Mouse (Mus musculus) heart, embryonic 15.5 days (tissue): ENCODE data around the gene Btn2a2. TPM values are rescaled to one million over a fixed set of nuclear protein-coding genes. Genes with fewer than 3 reads are reported as not detected.

Experiments
- ATAC-seq: fragments of 200-750 bp; cut with Nextera tagmentation; replicated peaks from 2 replicates; pipeline ENCODE4 v1.8.0; 2017; ENCODE audit warnings: low read depth, moderate TSS enrichment; ENCODE audit not compliant: insufficient number of reproducible peaks, insufficient read depth, low FRiP score
- H3K27ac ChIP-seq: fragments of 300-500 bp; sonication (generic); 2 replicates; pipeline ENCODE4 v1.5.1; 2015; ENCODE audit warnings: mild to moderate bottlenecking, inconsistent platforms
- H3K27me3 ChIP-seq: fragments of 300-500 bp; sonication (generic); 2 replicates; pipeline ENCODE4 v1.6.1; 2015; ENCODE audit warnings: inconsistent platforms
- H3K36me3 ChIP-seq: fragments of 300-500 bp; sonication (generic); 2 replicates; pipeline ENCODE4 v1.6.1; 2015; ENCODE audit warnings: mild to moderate bottlenecking, inconsistent platforms
- H3K4me1 ChIP-seq: fragments of 300-500 bp; sonication (generic); replicated peaks from 2 replicates; pipeline ENCODE4 v1.6.1; 2015; ENCODE audit warnings: inconsistent platforms
- H3K4me2 ChIP-seq: fragments of 300-500 bp; sonication (generic); 2 replicates; pipeline ENCODE4 v1.6.1; 2015; ENCODE audit warnings: inconsistent platforms, mild to moderate bottlenecking, moderate library complexity
- H3K4me3 ChIP-seq: fragments of 300-500 bp; sonication (generic); 2 replicates; pipeline ENCODE4 v1.5.1; 2015; ENCODE audit warnings: mild to moderate bottlenecking, inconsistent platforms
- H3K9ac ChIP-seq: fragments of 300-500 bp; sonication (generic); 2 replicates; pipeline ENCODE4 v1.6.1; 2015; ENCODE audit warnings: mild to moderate bottlenecking, inconsistent platforms
- H3K9me3 ChIP-seq: fragments of 300-500 bp; sonication (generic); replicated peaks from 2 replicates; pipeline ENCODE4 v1.6.1; 2016; ENCODE audit warnings: inconsistent platforms
- WGBS: fragments of 180-500 bp; shearing (Covaris S2); methylation state at CpG from one replicate; pipeline ENCODE4 v1.1.7; 2015; ENCODE audit warnings: mixed read lengths; 5-methylcytosine and 5-hydroxymethylcytosine counted together
- polyA plus RNA-seq: library from polyadenylated mRNA; unstranded; fragments of >200 nt; fragmentation: Nextera tagmentation; extraction: Ambion mirVana; gene quantifications from 2 replicates; pipeline ENCODE4 v1.2.1, GENCODE M21; 2015

Btn2a2 gene
- polyA plus RNA-seq, 1 experiment from 2014 or later: 0.31 TPM

DNA sequence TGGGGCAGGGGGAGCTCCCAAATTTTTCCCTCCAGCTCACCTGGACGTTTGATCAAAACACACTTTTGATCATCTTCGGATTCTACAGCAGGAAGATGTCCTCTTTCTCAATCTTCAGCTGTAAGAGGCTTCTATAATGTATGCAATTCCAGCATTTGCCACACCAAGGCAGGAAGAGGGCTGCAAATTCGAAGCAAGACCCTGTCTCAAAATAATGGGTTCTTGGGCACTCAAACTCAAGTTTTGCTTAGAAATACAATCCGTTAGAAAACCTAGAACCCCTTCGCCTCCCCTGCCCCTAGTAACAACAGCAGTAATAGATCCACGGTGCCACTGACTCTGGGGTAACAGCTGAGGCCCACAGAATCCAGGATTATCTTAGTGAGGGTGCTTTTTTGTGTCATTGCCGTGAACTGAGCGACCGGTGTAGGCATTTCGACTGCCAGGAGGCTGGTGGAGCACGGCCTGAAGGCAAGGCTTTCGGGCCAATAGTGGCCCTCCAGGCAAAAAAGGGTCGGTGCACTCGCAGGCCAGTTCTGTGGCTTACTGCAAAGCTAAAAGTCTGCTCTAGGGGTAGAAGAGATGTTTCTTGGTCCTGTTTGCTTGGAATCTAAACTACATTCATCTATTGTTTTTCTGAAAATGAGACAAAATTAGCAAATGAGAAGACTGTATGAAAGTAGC, 17.1 kb upstream of the Btn2a2 start:
- H3K36me3 ChIP-seq: no peaks in the 10 kb centered on the region
- H3K4me1 ChIP-seq: peaks cover 29% of the 10 kb centered on the region
- no peak overlapping the region for H3K9ac ChIP-seq
- no peaks in the 10 kb centered on the region for H3K9me3 ChIP-seq
- ATAC-seq: no peak
- peak overlapping the region; percentile 51; the same call in 1 of the 2 replicates for H3K27ac ChIP-seq
- H3K4me3 ChIP-seq: peak overlapping the region; percentile 36
- 10% methylated on average over 14 of the region's 14 CpGs for WGBS
- no peaks in the 10 kb centered on the region for H3K27me3 ChIP-seq
- peak overlapping the region; percentile 62 for H3K4me2 ChIP-seq

DNA sequence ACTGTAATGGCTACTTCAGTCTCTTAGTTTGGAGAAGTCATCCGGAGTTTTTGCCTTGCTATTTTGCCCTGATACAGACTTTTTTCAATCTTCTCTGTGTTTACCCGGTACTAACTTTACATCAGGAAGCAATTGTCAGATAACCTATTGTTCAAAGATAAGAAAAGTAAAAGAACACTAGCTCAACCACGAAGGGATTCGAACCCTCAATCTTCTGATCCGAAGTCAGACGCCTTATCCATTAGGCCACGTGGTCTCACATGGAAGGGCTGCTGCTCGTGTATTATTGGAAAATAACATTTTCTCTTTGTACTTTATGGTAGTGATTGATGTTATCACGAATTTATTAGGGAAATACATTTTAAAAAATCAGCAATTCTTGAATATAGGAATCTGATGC, 15.1 kb upstream of the Btn2a2 start:
- Histone ChIP-seq H3K4me2 (no peak overlapping the region), H3K27ac (no peak overlapping the region), H3K9me3 (no peaks in the 10 kb centered on the region), H3K9ac (no peak overlapping the region), H3K27me3 (no peaks in the 10 kb centered on the region), H3K36me3 (no peaks in the 10 kb centered on the region), H3K4me1 (peaks cover 27% of the 10 kb centered on the region), H3K4me3 (no peak overlapping the region)
- no peak for ATAC-seq
- WGBS: 5% methylated on average over 9 of the region's 9 CpGs

DNA sequence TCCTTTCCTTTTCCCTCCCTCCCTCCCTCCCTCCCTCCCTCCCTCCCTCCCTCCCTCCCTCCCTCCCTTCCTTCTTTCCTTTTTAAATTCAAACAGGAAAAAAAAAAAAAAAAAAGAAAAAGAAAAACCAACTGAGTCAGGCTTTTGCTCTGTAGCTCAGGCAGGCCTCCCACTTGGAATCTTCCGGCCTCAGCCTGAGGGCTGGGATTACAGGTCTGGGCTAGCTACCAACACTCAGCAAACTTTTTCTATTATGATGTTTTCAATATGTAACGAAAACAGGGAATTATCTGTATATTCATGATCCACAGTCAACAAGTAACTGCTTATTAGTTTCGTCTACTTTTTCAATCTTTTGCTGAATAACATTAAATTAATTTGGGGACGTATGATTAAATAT, 14.3 kb upstream of the Btn2a2 start:
- no peaks in the 10 kb centered on the region for H3K9me3 ChIP-seq
- no peak overlapping the region for H3K27ac ChIP-seq
- no peak overlapping the region for H3K4me3 ChIP-seq
- H3K27me3 ChIP-seq: no peaks in the 10 kb centered on the region
- peaks cover 28% of the 10 kb centered on the region for H3K4me1 ChIP-seq
- no peaks in the 10 kb centered on the region for H3K36me3 ChIP-seq
- 65% methylated on average over 4 of the region's 4 CpGs for WGBS
- H3K4me2 ChIP-seq: no peak overlapping the region
- no peak overlapping the region for H3K9ac ChIP-seq
- ATAC-seq: no peak

DNA sequence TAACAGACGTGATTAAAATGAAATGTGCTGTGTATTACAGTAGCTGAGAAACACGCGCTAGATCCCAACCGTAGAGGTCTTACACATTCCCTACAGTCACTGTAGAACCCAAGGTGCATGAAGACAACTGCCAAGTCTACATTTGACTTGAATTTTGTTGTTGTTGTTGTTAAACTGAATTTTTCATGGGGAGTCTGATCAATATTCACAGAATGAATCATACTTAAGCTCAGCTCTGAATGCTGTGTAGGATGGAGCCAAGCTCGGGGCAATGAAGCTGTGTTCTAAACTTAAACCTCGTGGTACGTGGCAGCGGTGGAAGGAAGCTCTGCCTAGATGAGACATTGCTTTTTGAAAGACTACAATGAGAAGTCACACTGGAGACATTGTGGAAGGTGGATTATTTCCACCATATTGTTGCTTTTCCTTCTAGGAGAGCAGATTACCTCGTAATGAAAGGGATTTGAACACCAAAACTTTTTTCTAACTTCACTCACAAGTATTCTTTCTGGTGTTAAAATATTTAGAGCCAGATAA, 13.4 kb upstream of the Btn2a2 start:
- Histone ChIP-seq H3K4me3 (no peak overlapping the region; the same call in 1 of the 2 replicates), H3K4me1 (peaks cover 28% of the 10 kb centered on the region), H3K9me3 (no peaks in the 10 kb centered on the region), H3K27me3 (no peaks in the 10 kb centered on the region), H3K27ac (no peak overlapping the region), H3K36me3 (no peaks in the 10 kb centered on the region), H3K4me2 (peak overlapping the region; percentile 44), H3K9ac (no peak overlapping the region)
- 37% methylated on average over 9 of the region's 9 CpGs for WGBS
- no peak for ATAC-seq

DNA sequence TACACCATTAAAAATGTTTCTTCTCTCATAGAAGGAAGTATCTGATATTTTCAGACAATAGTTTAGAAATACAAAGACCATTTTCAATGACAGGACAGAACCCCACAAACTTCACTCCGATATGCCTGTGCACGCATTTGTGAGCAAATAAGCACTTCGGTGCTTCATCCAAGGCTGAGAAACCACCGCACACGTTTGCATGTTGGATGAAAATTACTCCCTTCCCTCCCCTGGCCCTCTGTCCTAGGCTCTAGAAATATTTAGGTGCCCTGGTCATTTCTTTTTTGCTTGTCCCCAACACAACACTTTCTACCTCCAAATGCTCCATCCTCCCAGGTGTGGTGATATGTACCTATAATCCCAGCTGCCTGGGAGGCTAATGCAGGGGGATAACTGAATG, 12.9 kb upstream of the Btn2a2 start:
- Histone ChIP-seq H3K9me3 (no peaks in the 10 kb centered on the region), H3K9ac (no peak overlapping the region), H3K4me1 (peaks cover 26% of the 10 kb centered on the region), H3K27me3 (no peaks in the 10 kb centered on the region), H3K4me2 (peak overlapping the region; percentile 44), H3K4me3 (peak overlapping the region; percentile 19; the same call in 1 of the 2 replicates), H3K27ac (no peak overlapping the region), H3K36me3 (no peaks in the 10 kb centered on the region)
- no peak for ATAC-seq
- WGBS: 24% methylated on average over 5 of the region's 5 CpGs

DNA sequence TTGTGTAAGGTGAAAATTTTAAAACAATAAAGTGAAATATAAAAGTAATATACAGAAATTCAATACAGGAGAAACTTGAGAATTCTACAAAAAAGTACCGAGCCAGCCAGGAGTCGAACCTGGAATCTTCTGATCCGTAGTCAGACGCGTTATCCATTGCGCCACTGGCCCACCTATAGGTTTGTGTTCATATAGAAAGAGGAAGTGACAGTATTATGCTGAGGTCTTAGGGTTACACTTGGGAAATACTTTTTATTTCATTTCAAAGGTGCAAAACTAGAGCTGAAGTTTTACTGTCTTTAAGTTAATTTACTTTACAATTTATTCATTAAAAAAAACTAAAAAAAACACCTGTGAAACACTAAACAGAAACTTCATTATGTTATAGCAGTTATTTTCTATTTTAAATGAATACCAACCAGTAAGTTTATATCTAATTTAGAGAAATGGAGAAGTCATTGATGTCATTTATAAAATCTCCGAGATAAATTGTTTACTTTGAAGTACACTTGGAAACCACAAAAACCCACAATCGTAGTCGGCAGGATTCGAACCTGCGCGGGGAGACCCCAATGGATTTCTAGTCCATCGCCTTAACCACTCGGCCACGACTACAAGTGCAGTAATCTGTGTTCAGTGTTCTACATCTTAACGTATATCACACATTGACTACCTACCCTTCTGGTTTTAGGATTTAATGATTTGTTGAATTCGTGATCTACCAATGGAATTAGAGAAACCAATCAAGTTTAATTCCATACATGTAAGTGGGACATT, 12.0 kb upstream of the Btn2a2 start:
- 7% methylated on average over 17 of the region's 17 CpGs for WGBS
- H3K9ac ChIP-seq: no peak overlapping the region
- peak overlapping the region; percentile 14; the same call in 1 of the 2 replicates for H3K4me2 ChIP-seq
- H3K9me3 ChIP-seq: no peaks in the 10 kb centered on the region
- H3K4me3 ChIP-seq: no peak overlapping the region
- ATAC-seq: no peak
- H3K4me1 ChIP-seq: peaks cover 20% of the 10 kb centered on the region
- H3K27ac ChIP-seq: no peak overlapping the region
- no peaks in the 10 kb centered on the region for H3K36me3 ChIP-seq
- no peaks in the 10 kb centered on the region for H3K27me3 ChIP-seq

DNA sequence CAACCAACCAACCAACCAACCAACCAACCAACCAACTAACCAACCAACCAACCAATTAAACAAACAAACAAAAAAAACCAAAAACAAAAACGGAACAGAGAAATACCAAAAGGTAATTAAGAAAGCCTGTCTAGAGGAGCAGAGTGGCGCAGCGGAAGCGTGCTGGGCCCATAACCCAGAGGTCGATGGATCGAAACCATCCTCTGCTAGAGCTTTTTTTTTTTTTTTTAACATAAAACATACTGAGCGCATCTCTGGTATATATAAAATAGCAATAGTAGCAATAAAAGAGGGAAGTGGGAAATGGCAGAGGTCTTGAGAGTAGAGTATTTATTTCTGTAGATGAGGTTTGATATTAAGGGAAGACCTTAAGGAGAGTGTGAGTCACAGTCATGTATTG, 11.3 kb upstream of the Btn2a2 start:
- no peaks in the 10 kb centered on the region for H3K9me3 ChIP-seq
- 26% methylated on average over 7 of the region's 7 CpGs for WGBS
- no peak overlapping the region for H3K4me2 ChIP-seq
- no peak overlapping the region for H3K9ac ChIP-seq
- peaks cover 14% of the 10 kb centered on the region for H3K4me1 ChIP-seq
- H3K36me3 ChIP-seq: no peaks in the 10 kb centered on the region
- no peak for ATAC-seq
- H3K27me3 ChIP-seq: no peaks in the 10 kb centered on the region
- H3K4me3 ChIP-seq: no peak overlapping the region
- no peak overlapping the region for H3K27ac ChIP-seq

DNA sequence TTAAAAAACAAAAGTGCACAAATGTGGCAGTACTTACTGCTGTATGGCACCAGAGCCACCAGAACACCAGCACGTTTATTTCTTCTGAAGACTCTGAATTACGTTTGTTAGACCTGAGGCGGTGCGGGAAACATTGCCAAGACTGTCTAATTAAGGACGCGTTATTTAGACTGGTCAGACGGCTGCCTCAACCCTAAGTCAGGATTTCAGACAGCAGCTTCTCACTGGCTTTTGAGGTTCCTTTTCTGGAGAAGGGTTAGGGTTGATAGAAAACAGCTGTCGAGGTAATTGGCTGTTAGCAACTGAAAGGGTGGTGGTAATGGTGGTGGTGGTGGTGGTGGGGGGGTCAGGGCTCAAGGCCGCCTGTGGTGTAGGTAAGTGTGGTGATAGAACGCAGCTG, 10.0 kb upstream of the Btn2a2 start:
- Histone ChIP-seq H3K4me2 (peak overlapping the region; percentile 58), H3K4me1 (peaks cover 14% of the 10 kb centered on the region; the same call in 1 of the 2 replicates), H3K27ac (no peak overlapping the region), H3K36me3 (no peaks in the 10 kb centered on the region), H3K9ac (no peak overlapping the region), H3K27me3 (no peaks in the 10 kb centered on the region), H3K9me3 (no peaks in the 10 kb centered on the region), H3K4me3 (peak overlapping the region; percentile 42)
- WGBS: 8% methylated on average over 10 of the region's 10 CpGs
- ATAC-seq: no peak

DNA sequence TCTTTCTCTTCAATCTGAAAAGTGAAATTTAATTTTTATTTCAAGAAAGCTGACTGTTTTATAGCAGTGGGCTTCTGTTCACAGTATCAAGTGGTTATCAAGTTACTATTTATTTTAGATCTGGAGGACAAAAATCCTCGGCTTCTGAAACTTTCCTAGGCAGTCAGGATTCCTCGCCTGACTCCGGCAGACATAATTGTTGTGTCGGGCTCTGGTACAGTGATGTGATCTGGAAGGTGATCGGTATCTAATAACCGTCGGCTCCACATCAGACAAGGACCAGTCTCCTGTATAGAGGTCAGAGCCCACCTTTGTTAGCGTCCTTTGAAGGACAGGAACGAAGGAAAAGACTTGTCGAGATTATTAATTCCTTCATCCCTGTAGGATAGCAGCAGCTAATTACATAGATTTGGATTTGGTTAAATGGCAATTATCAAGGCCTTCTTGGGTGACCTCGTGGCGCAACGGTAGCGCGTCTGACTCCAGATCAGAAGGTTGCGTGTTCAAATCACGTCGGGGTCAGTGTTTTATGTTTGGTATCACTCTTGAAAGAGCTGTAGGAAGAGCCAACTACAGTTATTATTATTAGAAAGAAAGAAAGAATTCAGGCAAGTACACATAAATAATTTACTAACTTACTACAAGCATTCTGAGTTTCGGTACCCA, 9.1 kb upstream of the Btn2a2 start:
- H3K27ac ChIP-seq: no peak overlapping the region
- H3K4me1 ChIP-seq: peaks cover 16% of the 10 kb centered on the region; the same call in 1 of the 2 replicates
- H3K9ac ChIP-seq: no peak overlapping the region
- H3K4me2 ChIP-seq: peak overlapping the region; percentile 58
- H3K4me3 ChIP-seq: peak overlapping the region; percentile 42
- H3K9me3 ChIP-seq: no peaks in the 10 kb centered on the region
- 11% methylated on average over 19 of the region's 19 CpGs for WGBS
- H3K36me3 ChIP-seq: no peaks in the 10 kb centered on the region
- no peaks in the 10 kb centered on the region for H3K27me3 ChIP-seq
- ATAC-seq: no peak

DNA sequence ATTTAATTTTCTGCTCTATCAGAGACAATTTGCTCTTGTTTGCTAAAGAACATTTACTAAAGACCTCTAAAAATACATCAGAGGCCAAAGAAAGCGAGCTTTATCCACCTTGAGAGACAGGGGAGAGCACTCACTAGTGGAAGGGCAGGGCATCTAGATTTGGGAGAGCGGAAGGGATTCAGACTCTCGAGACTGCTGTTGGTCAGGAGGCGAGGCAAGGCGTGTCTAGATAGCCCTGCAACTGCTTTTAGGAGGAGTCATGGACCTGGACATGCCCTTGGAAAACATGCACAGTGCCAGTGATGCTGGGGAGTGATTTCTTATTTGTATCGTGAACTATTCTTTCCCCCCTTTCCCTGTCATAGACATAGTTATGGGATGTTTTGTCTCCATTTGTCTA, 6.9 kb upstream of the Btn2a2 start:
- no peak overlapping the region for H3K4me3 ChIP-seq
- H3K27ac ChIP-seq: no peak overlapping the region
- no peaks in the 10 kb centered on the region for H3K9me3 ChIP-seq
- peaks cover 24% of the 10 kb centered on the region for H3K4me1 ChIP-seq
- no peaks in the 10 kb centered on the region for H3K36me3 ChIP-seq
- H3K4me2 ChIP-seq: no peak overlapping the region
- 68% methylated on average over 6 of the region's 6 CpGs for WGBS
- no peak for ATAC-seq
- no peaks in the 10 kb centered on the region for H3K27me3 ChIP-seq
- no peak overlapping the region for H3K9ac ChIP-seq

DNA sequence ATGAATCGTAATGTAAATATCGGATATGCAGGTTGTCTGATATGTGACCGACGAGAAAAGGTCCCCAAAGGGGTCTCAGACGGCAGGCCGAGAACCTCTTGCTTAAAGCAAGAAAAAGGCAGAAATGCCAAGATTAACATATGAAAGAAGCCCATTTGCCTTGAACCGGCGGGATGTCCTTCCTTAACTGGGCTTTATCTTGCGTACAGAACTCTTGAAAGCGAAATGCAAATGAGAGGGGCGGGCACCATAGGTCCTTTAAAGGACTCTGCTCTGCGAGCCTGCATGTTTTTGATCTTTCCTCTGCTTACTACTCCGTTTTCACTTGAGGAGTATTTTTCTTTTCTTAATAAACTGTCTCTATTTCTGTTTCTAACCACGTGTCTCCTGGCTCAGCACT, 3.3 kb upstream of the Btn2a2 start:
- 8% methylated on average over 14 of the region's 14 CpGs for WGBS
- Histone ChIP-seq H3K27ac (no peak overlapping the region), H3K27me3 (no peaks in the 10 kb centered on the region; the same call in 1 of the 2 replicates), H3K36me3 (no peaks in the 10 kb centered on the region), H3K9me3 (no peaks in the 10 kb centered on the region), H3K4me2 (peak overlapping the region; percentile 61), H3K4me3 (peak overlapping the region; percentile 49), H3K9ac (peak overlapping the region; percentile 52), H3K4me1 (peaks cover 21% of the 10 kb centered on the region)
- ATAC-seq: no peak
